In genomic region chr5:99994166-99994565, GRCm38 (mm10) we compare ENCODE assay signal across 20 mouse cellular contexts. TPM values are rescaled to one million over a fixed set of nuclear protein-coding genes. Genes with fewer than 3 reads are reported as not detected.
A peak's percentile ranks its signal among the peaks of the same experiment; 100 is the strongest.
DNase-seq lines count a peak whose midpoint lies in the region; ATAC-seq lines count a peak whose summit lies in the region.
"Had no signal": no experiment of that assay in that cellular context is flagged by ENCODE, and none has a peak within 500 bp of the region (broad histone marks: within the 10 kb centered on the region; RNA-seq: fewer than 3 reads in every experiment).

No protein-coding gene starts in this region.

- no peak for ATAC-seq in kidney, embryonic 15.5 days (replicated peaks; ENCODE audit: low FRiP score)
- peak; percentile 91 for ATAC-seq in intestine, embryonic 16.5 days
- peak; percentile 93 for ATAC-seq in liver, embryonic 16.5 days (ENCODE audit: low read depth)
- ATAC-seq: hindbrain, embryonic 16.5 days had no signal

- H3K9me3 ChIP-seq in kidney, embryonic 15.5 days (replicated peaks) = no peaks in the 10 kb centered on the region
- peaks cover 2% of the 10 kb centered on the region; the same call in 1 of the 2 replicates for H3K9me3 ChIP-seq in intestine, embryonic 16.5 days (ENCODE audit: control insufficient read depth, low read length)
- no peaks in the 10 kb centered on the region for H3K9me3 ChIP-seq in liver, embryonic 16.5 days (replicated peaks; ENCODE audit: control insufficient read depth, low read length)
- H3K9me3 ChIP-seq: embryonic facial prominence, embryonic 15.5 days had no signal

- no peak overlapping the region for H3K4me3 ChIP-seq in kidney, embryonic 15.5 days (replicated peaks)
- H3K4me3 ChIP-seq in intestine, embryonic 16.5 days (ENCODE audit: low read length) = no peak overlapping the region
- no peak overlapping the region for H3K4me3 ChIP-seq in liver, embryonic 16.5 days (ENCODE audit: low read depth, low read length)
- H3K4me3 ChIP-seq: embryonic facial prominence, embryonic 15.5 days; midbrain, embryonic 10.5 days; neural tube, embryonic 13.5 days had no signal

- H3K36me3 ChIP-seq in kidney, embryonic 15.5 days = no peaks in the 10 kb centered on the region
- no peaks in the 10 kb centered on the region for H3K36me3 ChIP-seq in intestine, embryonic 16.5 days (ENCODE audit: control insufficient read depth, insufficient read depth, low read length)
- H3K36me3 ChIP-seq in liver, embryonic 16.5 days (ENCODE audit: control insufficient read depth, insufficient read depth) = no peaks in the 10 kb centered on the region
- H3K36me3 ChIP-seq: embryonic facial prominence, embryonic 15.5 days; midbrain, embryonic 10.5 days; neural tube, embryonic 13.5 days had no signal

- 75% methylated on average over 3 of the region's 3 CpGs for WGBS in kidney, embryonic 15.5 days
- WGBS in intestine, embryonic 16.5 days = 62% methylated on average over 3 of the region's 3 CpGs
- 62% methylated on average over 3 of the region's 3 CpGs for WGBS in liver, embryonic 16.5 days (ENCODE audit: insufficient replicate concordance)

- H3K4me2 ChIP-seq in kidney, embryonic 15.5 days = no peak overlapping the region
- no peak overlapping the region for H3K4me2 ChIP-seq in intestine, embryonic 16.5 days (ENCODE audit: low read depth, low read length)
- H3K4me2 ChIP-seq in liver, embryonic 16.5 days (ENCODE audit: low read depth, low read length) = peak overlapping the region; percentile 4; the same call in 1 of the 2 replicates
- H3K4me2 ChIP-seq: embryonic facial prominence, embryonic 15.5 days; neural tube, embryonic 13.5 days had no signal

- H3K9ac ChIP-seq in kidney, embryonic 15.5 days = no peak overlapping the region
- no peak overlapping the region for H3K9ac ChIP-seq in intestine, embryonic 16.5 days (ENCODE audit: low read depth, low read length)
- H3K9ac ChIP-seq in liver, embryonic 16.5 days (ENCODE audit: low read depth, low read length) = no peak overlapping the region
- H3K9ac ChIP-seq: embryonic facial prominence, embryonic 15.5 days; neural tube, embryonic 13.5 days had no signal

- peak; percentile 61 for DNase-seq in kidney, adult 11 months
- peak; percentile 32 for DNase-seq in NIH3T3 (ENCODE audit: low read depth)
- DNase-seq in frontal cortex, adult 2 months (ENCODE audit: extremely low spot score in 1 of 2, low spot score in 1 of 2) = no peak
- no peak for DNase-seq in spleen, postnatal 14 days (ENCODE audit: low spot score in 2 of 2)
- DNase-seq: B cell, adult 2 months; cerebellum, postnatal 14 days; embryo, embryonic 11 days; gastrocnemius, postnatal 36 days; heart, postnatal 4 days; layer of hippocampus, postnatal 36 days; lung, adult 2 months; lung, postnatal 4 days; thymus, postnatal 14 days had no signal

- H3K4me1 ChIP-seq in kidney, embryonic 15.5 days = no peaks in the 10 kb centered on the region
- H3K4me1 ChIP-seq in intestine, embryonic 16.5 days (ENCODE audit: control insufficient read depth, insufficient read depth, low read length) = 0 out of 2 replicates have a peak, but pooled peaks cover 2% of the 10 kb centered on the region
- no peaks in the 10 kb centered on the region for H3K4me1 ChIP-seq in liver, embryonic 16.5 days (ENCODE audit: control insufficient read depth, low read depth, low read length)
- H3K4me1 ChIP-seq: embryonic facial prominence, embryonic 15.5 days; midbrain, embryonic 10.5 days; neural tube, embryonic 13.5 days had no signal

- no peak overlapping the region for H3K27ac ChIP-seq in kidney, embryonic 15.5 days
- peak overlapping the region; percentile 31; the same call in 1 of the 2 replicates for H3K27ac ChIP-seq in intestine, embryonic 16.5 days (ENCODE audit: low read length)
- peak overlapping the region; percentile 31 for H3K27ac ChIP-seq in liver, embryonic 16.5 days (ENCODE audit: low read length)
- H3K27ac ChIP-seq: embryonic facial prominence, embryonic 15.5 days; midbrain, embryonic 10.5 days; neural tube, embryonic 13.5 days had no signal

- no peaks in the 10 kb centered on the region for H3K27me3 ChIP-seq in kidney, embryonic 15.5 days
- no peaks in the 10 kb centered on the region for H3K27me3 ChIP-seq in intestine, embryonic 16.5 days (replicated peaks; ENCODE audit: control insufficient read depth, insufficient read depth, low read length)
- H3K27me3 ChIP-seq in liver, embryonic 16.5 days (ENCODE audit: control insufficient read depth, insufficient read depth, low read depth, low read length) = no peaks in the 10 kb centered on the region
- H3K27me3 ChIP-seq: embryonic facial prominence, embryonic 15.5 days; neural tube, embryonic 13.5 days had no signal

RNA-seq across cellular contexts. Expression of gene 4930524J08Rik, which starts 15.3 kb away (rescaled TPM):
- 1.9 and 2.6 TPM in 2 replicates for polyA plus RNA-seq in kidney, embryonic 15.5 days (2015; fragmentation: Nextera tagmentation; extraction: Ambion mirVana)
- polyA plus RNA-seq in intestine, embryonic 16.5 days (2015; fragmentation: Nextera tagmentation; extraction: Ambion mirVana) = 0.89 and 1.0 TPM in 2 replicates
- 0.40 and 0.48 TPM in 2 replicates for polyA plus RNA-seq in liver, embryonic 16.5 days (2015; fragmentation: Nextera tagmentation; extraction: Ambion mirVana)
- polyA plus RNA-seq in frontal cortex, adult 2 months (2012; rRNA removed) = 1.7 and 2.8 TPM in 2 replicates

RNA-seq across cellular contexts. Expression of gene Hnrnpd, which starts 15.4 kb away (rescaled TPM):
- polyA plus RNA-seq in kidney, embryonic 15.5 days (2015; fragmentation: Nextera tagmentation; extraction: Ambion mirVana) = 207 and 231 TPM in 2 replicates
- polyA plus RNA-seq in intestine, embryonic 16.5 days (2015; fragmentation: Nextera tagmentation; extraction: Ambion mirVana) = 32.8 and 37.0 TPM in 2 replicates
- 18.0 and 18.5 TPM in 2 replicates for polyA plus RNA-seq in liver, embryonic 16.5 days (2015; fragmentation: Nextera tagmentation; extraction: Ambion mirVana)
- 149 and 161 TPM in 2 replicates for polyA plus RNA-seq in frontal cortex, adult 2 months (2012; rRNA removed)

RNA-seq across cellular contexts. Expression of gene Hnrnpdl, which starts 45.3 kb away (rescaled TPM):
- 168 and 169 TPM in 2 replicates for polyA plus RNA-seq in kidney, embryonic 15.5 days (2015; fragmentation: Nextera tagmentation; extraction: Ambion mirVana)
- 90.9 and 102 TPM in 2 replicates for polyA plus RNA-seq in intestine, embryonic 16.5 days (2015; fragmentation: Nextera tagmentation; extraction: Ambion mirVana)
- 37.8 and 40.5 TPM in 2 replicates for polyA plus RNA-seq in liver, embryonic 16.5 days (2015; fragmentation: Nextera tagmentation; extraction: Ambion mirVana)
- polyA plus RNA-seq in frontal cortex, adult 2 months (2012; rRNA removed) = 302 and 335 TPM in 2 replicates

RNA-seq across cellular contexts. Expression of gene Enoph1, which starts 45.6 kb away (rescaled TPM):
- polyA plus RNA-seq in kidney, embryonic 15.5 days (2015; fragmentation: Nextera tagmentation; extraction: Ambion mirVana) = 48.1 and 48.7 TPM in 2 replicates
- polyA plus RNA-seq in intestine, embryonic 16.5 days (2015; fragmentation: Nextera tagmentation; extraction: Ambion mirVana) = 49.2 and 53.7 TPM in 2 replicates
- polyA plus RNA-seq in liver, embryonic 16.5 days (2015; fragmentation: Nextera tagmentation; extraction: Ambion mirVana) = 14.0 and 15.5 TPM in 2 replicates
- 83.9 and 85.0 TPM in 2 replicates for polyA plus RNA-seq in frontal cortex, adult 2 months (2012; rRNA removed)

Comparison
In these comparisons a context has a peak if more than half of its experiments do, and no peak if none do; other contexts are left out.
1. DNase-seq: peak in kidney, adult 11 months (single experiment) and NIH3T3 (single experiment); none in frontal cortex, adult 2 months (0 of 2) and spleen, postnatal 14 days (0 of 2).